Mouse (Mus musculus) kidney, adult 2 months (tissue): ENCODE data around the gene Mtmr3.

Source experiments
- CTCF ChIP-seq: fragments of 200-500 bp; conservative IDR thresholded peaks from 2 replicates; pipeline ENCODE4 v1.5.1; 2011; ENCODE audit warnings: low read depth, mild to moderate bottlenecking, control low read depth, low read length, moderate library complexity, mixed read lengths; ENCODE audit not compliant: insufficient read depth, insufficient read length
- POLR2A ChIP-seq: fragments of 200-500 bp; IDR thresholded peaks from one replicate; pipeline ENCODE4 v1.6.1; 2011; ENCODE audit warnings: low read depth, low read length, control low read depth

DNA sequence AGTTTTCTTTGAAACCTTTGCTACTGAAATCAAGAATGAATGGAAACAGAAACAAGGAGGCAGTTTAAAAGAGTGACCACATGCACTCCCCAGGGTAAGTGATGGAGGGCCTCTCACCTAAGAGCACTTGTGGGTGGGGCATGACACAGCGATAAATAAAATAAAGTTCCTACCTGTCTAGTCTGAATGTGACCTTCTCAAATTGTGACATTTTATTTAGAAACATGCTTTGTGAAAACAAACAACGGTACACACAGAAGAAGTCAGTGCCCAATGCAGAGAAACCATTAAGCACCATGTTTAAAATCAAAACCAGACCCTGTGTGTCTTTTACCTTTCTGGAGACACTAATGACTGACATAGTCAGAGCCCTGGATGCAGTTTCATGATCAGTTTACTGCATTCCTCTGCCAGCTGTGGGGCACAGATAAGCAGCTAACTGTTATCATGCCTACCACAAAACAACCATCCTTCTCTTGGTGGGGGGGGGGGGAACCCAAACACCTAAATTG, 51.6 kb downstream of the Mtmr3 start:
- TF ChIP-seq CTCF (no peak), POLR2A (no peak)
